Mouse (Mus musculus): Measurements from ENCODE around the gene Cby1. TPM values are rescaled to one million over a fixed set of nuclear protein-coding genes. Genes with fewer than 3 reads are reported as not detected.

Cby1 gene
- polyA plus RNA-seq, 1 experiment = 3.9 TPM

DNA sequence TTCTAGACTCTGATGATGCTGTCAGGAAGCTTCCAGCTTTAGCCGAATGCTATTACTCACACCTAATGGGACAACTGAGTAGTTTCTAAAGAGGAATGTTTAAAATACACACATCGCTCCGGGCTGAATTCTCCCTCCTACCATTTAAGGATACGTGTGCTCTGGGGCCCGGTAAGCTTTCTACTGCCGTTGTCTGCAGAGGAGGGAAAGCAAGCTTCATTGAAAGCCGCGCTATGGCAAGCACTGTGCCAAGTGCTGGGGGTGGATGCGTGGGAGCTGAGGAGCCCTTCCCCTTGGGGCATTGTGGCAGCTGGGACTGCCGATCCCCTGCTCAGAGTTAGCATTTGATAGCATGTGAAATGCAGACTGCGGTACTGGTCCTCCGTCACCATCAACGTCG is 2.5 kb upstream of the Cby1 start:
- TF ChIP-seq CTCF (IDR thresholded peaks at IDR 0.05; ENCODE audit: extremely low read depth, insufficient read depth, insufficient read length, insufficient replicate concordance) = no peak
- no peak for TF ChIP-seq POLR2A (IDR thresholded peaks at IDR 0.05; ENCODE audit: low read depth, low read length)
- WGBS = 95% methylated on average over 14 of the region's 14 CpGs
- no peak overlapping the region for H3K4me3 ChIP-seq (ENCODE audit: extremely low read depth, insufficient read depth, insufficient read length)
- no peaks in the 10 kb centered on the region for H3K4me1 ChIP-seq (ENCODE audit: control insufficient read depth, insufficient read depth, insufficient read length)
- no peaks in the 10 kb centered on the region for H3K27me3 ChIP-seq (ENCODE audit: control insufficient read depth, insufficient read depth, low read length)
- H3K36me3 ChIP-seq (ENCODE audit: control insufficient read depth, insufficient read depth, low read length) = no peaks in the 10 kb centered on the region
- H3K27ac ChIP-seq (ENCODE audit: insufficient read depth, low read length) = no peak overlapping the region
- DNase-seq (ENCODE audit: low read depth in 1 of 2, low spot score in 2 of 2) = no peak

DNA sequence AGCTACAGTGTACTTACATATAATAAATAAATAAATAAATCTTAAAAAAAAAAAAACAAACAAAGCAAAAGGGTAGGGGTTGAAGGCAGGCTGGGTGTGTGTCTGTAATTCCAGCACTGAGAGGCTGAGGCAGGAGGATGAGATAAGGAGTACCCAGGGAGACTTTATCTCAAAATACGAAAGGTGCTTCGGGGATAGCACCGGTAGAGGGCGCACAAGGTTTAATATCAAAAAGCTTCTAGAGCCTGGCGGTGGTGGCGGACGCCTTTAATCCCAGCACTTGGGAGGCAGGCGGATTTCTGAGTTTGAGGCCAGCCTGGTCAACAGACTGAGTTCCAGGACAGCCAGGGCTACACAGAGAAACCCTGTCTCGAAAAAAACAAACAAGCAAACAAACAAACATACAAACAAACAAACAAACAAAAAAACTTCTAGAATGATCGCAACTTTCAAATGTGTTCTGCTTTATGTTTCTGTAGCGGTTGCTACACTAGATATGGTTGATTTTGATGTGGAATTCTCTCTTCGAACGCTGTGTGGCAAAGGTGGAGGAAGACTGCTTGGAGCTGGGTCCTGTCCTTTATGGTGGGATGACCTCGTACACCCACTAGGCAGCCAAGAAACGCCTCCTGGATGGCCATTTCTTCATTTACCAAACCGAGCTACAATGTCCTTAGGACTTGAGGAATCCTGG is 1.0 kb upstream of the Cby1 start:
- Histone ChIP-seq H3K4me3 (ENCODE audit: extremely low read depth, insufficient read depth, insufficient read length) (peak overlapping the region; percentile 85), H3K4me1 (ENCODE audit: control insufficient read depth, insufficient read depth, insufficient read length) (no peaks in the 10 kb centered on the region), H3K36me3 (ENCODE audit: control insufficient read depth, insufficient read depth, low read length) (no peaks in the 10 kb centered on the region), H3K27me3 (ENCODE audit: control insufficient read depth, insufficient read depth, low read length) (no peaks in the 10 kb centered on the region), H3K27ac (ENCODE audit: insufficient read depth, low read length) (peak overlapping the region; percentile 95)
- WGBS = 1% methylated on average over 16 of the region's 16 CpGs
- DNase-seq (ENCODE audit: low read depth in 1 of 2, low spot score in 2 of 2) = peak; percentile 62 to 79
- no peak for TF ChIP-seq POLR2A (IDR thresholded peaks at IDR 0.05; ENCODE audit: low read depth, low read length)
- TF ChIP-seq CTCF (IDR thresholded peaks at IDR 0.05; ENCODE audit: extremely low read depth, insufficient read depth, insufficient read length, insufficient replicate concordance) = peak; percentile 40; the same call in 1 of the 2 replicates

DNA sequence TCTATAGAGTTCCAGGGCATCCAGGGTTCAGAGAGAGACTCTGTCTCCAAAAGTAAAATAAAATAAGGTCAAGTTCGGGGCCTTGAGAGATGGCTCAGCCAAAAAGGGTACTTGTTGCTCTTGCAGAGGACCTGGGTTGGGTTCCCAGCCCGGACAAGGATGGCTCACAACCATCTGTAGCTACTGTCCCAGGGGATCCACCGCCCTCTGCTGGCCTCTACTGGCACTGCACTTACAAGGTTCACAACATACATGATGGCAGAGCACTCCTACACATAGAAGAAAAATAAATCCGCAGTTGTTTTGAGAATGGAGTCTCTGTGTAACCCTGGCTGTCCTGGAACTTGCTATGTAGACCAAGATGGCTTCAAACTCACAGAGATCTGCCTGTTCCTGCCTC is 2.9 kb downstream of the Cby1 start:
- Histone ChIP-seq H3K4me3 (ENCODE audit: extremely low read depth, insufficient read depth, insufficient read length) (no peak overlapping the region), H3K27me3 (ENCODE audit: control insufficient read depth, insufficient read depth, low read length) (no peaks in the 10 kb centered on the region), H3K36me3 (ENCODE audit: control insufficient read depth, insufficient read depth, low read length) (no peaks in the 10 kb centered on the region), H3K4me1 (ENCODE audit: control insufficient read depth, insufficient read depth, insufficient read length) (no peaks in the 10 kb centered on the region), H3K27ac (ENCODE audit: insufficient read depth, low read length) (no peak overlapping the region)
- TF ChIP-seq POLR2A (IDR thresholded peaks at IDR 0.05; ENCODE audit: low read depth, low read length) (no peak), CTCF (IDR thresholded peaks at IDR 0.05; ENCODE audit: extremely low read depth, insufficient read depth, insufficient read length, insufficient replicate concordance) (no peak)
- 80% methylated on average over 4 of the region's 4 CpGs for WGBS
- DNase-seq (ENCODE audit: low read depth in 1 of 2, low spot score in 2 of 2) = peak in 1 of 2 experiments; percentile 41

DNA sequence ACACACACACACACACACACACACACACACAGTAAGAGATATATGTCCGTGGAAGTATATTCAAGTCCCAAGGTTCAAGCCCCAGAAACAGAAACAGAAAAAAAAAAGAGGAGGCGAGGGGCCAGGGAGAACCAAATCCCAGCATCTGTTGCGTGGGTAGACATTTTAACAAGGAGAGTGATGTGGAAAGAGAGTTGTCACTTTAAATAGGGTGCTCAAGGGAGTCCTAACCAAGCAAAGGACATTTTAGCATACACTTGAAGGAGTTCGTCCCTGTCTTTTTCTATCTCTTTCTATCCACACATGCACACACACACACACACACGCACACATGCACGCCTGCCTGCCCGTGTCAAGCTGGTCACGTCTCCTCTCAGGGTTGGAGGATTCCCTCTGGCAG is 5.7 kb downstream of the Cby1 start:
- no peaks in the 10 kb centered on the region for H3K27me3 ChIP-seq (ENCODE audit: control insufficient read depth, insufficient read depth, low read length)
- H3K4me3 ChIP-seq (ENCODE audit: extremely low read depth, insufficient read depth, insufficient read length) = no peak overlapping the region
- 97% methylated on average over 8 of the region's 8 CpGs for WGBS
- no peak overlapping the region for H3K27ac ChIP-seq (ENCODE audit: insufficient read depth, low read length)
- DNase-seq (ENCODE audit: low read depth in 1 of 2, low spot score in 2 of 2) = no peak
- no peaks in the 10 kb centered on the region for H3K36me3 ChIP-seq (ENCODE audit: control insufficient read depth, insufficient read depth, low read length)
- TF ChIP-seq CTCF (IDR thresholded peaks at IDR 0.05; ENCODE audit: extremely low read depth, insufficient read depth, insufficient read length, insufficient replicate concordance) = no peak
- no peak for TF ChIP-seq POLR2A (IDR thresholded peaks at IDR 0.05; ENCODE audit: low read depth, low read length)
- H3K4me1 ChIP-seq (ENCODE audit: control insufficient read depth, insufficient read depth, insufficient read length) = no peaks in the 10 kb centered on the region

DNA sequence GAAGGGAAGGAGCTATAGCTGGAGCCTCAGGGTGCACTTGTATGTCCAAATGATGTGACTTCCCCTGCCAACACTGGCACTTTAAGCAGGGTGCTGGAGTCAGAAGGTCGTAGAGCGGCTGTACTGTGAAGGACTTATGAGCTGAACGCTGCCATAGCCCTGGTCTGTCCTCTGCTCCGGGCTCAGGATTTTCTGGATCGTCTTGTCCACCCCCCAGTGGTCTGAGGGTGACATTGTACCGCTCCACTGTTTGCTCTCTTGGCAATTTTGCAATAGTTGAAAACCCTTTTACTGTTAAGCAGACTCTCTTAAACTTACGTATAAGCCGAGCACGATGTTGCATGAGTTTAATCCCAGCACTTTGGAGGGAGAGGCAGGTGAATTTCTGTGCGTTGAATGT is 10.2 kb downstream of the Cby1 start:
- WGBS = 89% methylated on average over 10 of the region's 10 CpGs
- no peak for DNase-seq (ENCODE audit: low read depth in 1 of 2, low spot score in 2 of 2)
- Histone ChIP-seq H3K27me3 (ENCODE audit: control insufficient read depth, insufficient read depth, low read length) (0 out of 2 replicates have a peak, but pooled peaks cover 1% of the 10 kb centered on the region), H3K4me3 (ENCODE audit: extremely low read depth, insufficient read depth, insufficient read length) (no peak overlapping the region), H3K36me3 (ENCODE audit: control insufficient read depth, insufficient read depth, low read length) (peaks cover 7% of the 10 kb centered on the region), H3K27ac (ENCODE audit: insufficient read depth, low read length) (no peak overlapping the region), H3K4me1 (ENCODE audit: control insufficient read depth, insufficient read depth, insufficient read length) (peaks cover 2% of the 10 kb centered on the region; the same call in 1 of the 2 replicates)
- TF ChIP-seq CTCF (IDR thresholded peaks at IDR 0.05; ENCODE audit: extremely low read depth, insufficient read depth, insufficient read length, insufficient replicate concordance) (no peak), POLR2A (IDR thresholded peaks at IDR 0.05; ENCODE audit: low read depth, low read length) (no peak)

DNA sequence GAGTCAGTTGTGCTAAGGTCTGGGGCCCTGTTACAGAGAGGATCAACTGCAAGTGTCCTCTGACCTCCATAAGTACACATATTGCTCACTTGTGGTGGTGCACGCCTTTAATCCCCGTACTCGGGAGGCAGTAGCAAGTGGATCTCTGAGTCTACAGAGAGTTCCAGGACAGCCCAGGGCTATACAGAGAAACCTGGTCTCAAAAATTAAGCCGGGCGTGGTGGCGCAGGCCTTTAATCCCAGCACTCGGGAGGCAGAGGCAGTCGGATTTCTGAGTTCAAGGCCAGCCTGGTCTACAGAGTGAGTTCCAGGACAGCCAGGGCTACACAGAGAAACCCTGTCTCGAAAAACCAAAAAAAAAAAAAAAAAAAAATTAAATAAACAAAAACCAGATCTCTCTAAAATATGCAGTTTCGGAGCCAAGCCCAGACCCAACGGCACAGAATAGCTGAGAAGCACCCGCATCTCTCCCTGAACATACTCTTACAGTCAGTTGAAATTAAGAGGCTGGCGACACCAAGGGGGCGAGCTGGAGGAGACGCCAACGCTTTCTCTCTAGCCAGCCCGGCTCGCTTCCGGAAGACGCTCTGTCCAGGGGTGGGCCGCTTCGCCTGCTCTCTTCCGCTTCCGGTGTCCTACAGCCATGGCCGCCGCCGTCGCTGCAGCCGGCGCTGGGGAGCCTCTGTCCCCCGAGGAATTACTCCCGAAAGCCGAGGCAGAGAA is 11.4 kb downstream of the Cby1 start, which contains the start of gene Tomm22:
Tomm22 (plus strand) TSS at position 613 of the 723 bp plus-strand sequence.
- WGBS = 21% methylated on average over 33 of the region's 33 CpGs
- TF ChIP-seq CTCF (IDR thresholded peaks at IDR 0.05; ENCODE audit: extremely low read depth, insufficient read depth, insufficient read length, insufficient replicate concordance) (peak; percentile 73), POLR2A (IDR thresholded peaks at IDR 0.05; ENCODE audit: low read depth, low read length) (peak; percentile 43)
- H3K4me1 ChIP-seq (ENCODE audit: control insufficient read depth, insufficient read depth, insufficient read length) = peaks cover 2% of the 10 kb centered on the region; the same call in 1 of the 2 replicates
- no peak within 1 kb of the TSS for H3K27ac ChIP-seq (ENCODE audit: insufficient read depth, low read length)
- H3K36me3 ChIP-seq (ENCODE audit: control insufficient read depth, insufficient read depth, low read length) = peaks cover 15% of the 10 kb centered on the region
- peak within 1 kb of the TSS; percentile 99 for H3K4me3 ChIP-seq (ENCODE audit: extremely low read depth, insufficient read depth, insufficient read length)
- DNase-seq (ENCODE audit: low read depth in 1 of 2, low spot score in 2 of 2) = peak; percentile 86 to 90
- 0 out of 2 replicates have a peak, but pooled peaks cover 1% of the 10 kb centered on the region for H3K27me3 ChIP-seq (ENCODE audit: control insufficient read depth, insufficient read depth, low read length)

All from spleen, adult 2 months (tissue).